Mouse (Mus musculus): ENCODE measurements around the gene 2610002M06Rik. TPM values are rescaled to one million over a fixed set of nuclear protein-coding genes. Genes with fewer than 3 reads are reported as not detected.

The 2610002M06Rik gene
- 31.4 TPM for polyA plus RNA-seq (2017; shearing (Covaris generic))

DNA sequence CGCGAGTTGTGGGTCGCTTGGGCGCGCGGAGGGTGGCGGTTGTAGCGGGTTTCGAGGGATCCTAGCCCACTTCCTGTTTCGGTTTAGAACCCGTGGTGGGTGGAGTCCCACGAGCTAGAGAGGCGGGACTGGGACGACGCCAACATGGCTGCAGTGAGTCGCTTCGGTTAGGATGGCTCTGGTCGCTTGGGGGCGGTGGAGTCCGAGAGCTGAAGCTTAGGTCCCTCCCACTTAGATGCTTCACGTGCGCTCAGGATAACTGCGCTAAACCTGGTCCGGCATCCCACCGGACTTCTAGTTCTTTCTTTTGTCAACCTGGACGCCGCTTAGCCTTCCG is at the start of gene 2610002M06Rik:
Gene 2610002M06Rik (minus strand): TSS at position 117 of the 337 bp plus-strand sequence.

DNA sequence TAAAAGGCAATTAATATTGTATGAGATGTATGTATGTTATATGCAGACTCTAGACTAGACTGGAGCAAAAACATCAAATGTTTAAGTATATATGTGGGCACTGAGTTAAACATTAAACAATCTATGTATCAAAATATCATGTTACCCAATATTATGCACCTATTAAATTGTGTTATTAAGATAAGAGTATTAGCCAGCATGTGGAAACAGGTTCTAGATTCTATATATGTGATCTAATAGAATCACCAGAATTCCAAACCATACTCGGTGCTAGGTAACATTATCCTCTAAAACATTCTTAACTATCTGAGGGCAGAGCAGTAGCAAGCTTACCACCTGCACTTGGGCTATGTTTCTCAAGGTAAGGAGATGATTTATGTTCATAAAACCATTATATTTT is 23.8 kb downstream of the 2610002M06Rik start, which contains the start of gene Tent5d:
Gene Tent5d (plus strand): TSS at position 301 of the 400 bp plus-strand sequence.

Other genes with a start within 250 kb of the 2610002M06Rik start
- not detected for gene Tbx22, start 148.4 kb downstream of the 2610002M06Rik start, polyA plus RNA-seq (2017; shearing (Covaris generic))
- gene Tent5d, start 23.7 kb downstream of the 2610002M06Rik start, polyA plus RNA-seq (2017; shearing (Covaris generic)), result not detected
- gene Gm732, start 132.1 kb upstream of the 2610002M06Rik start, polyA plus RNA-seq (2017; shearing (Covaris generic)), result not detected